10 mouse cellular contexts compared by ENCODE assay signal in the genomic region with DNA sequence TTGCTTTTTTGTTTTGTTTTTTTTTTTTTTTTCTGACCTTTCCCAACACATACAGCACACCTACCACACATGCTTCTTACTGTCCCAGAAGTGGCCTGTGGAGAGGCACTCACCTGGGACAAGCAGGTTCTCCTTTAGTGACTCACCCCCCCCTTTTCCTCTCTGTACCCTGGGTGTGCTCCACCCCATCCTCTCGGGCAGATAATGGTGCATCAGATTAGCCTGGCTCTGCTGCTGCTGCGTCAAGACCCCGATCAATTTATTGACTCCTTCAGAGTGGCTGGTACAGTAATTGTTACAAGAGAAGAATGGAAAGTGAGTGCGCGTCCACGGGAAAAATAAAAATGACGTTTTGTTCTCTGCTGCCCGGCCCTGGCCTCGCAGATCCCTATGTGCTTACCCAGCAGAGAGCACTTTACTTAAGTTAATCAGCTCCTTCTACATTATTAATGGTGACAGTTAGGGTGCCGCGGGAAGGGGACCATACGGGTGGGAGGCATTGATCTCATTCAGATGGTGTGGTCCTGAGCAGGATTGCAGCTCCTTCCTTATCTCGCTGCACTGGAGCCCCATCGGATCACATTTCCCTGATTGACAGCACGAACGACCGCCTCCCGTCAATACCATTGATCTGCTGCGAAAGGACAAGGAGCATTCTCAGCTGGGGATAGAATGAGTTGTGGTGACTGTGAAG.
DNase-seq lines count a peak whose midpoint lies in the region; ATAC-seq lines count a peak whose summit lies in the region.
"Had no signal": no experiment of that assay in that cellular context is flagged by ENCODE, and none has a peak within 500 bp of the region (broad histone marks: within the 10 kb centered on the region; RNA-seq: fewer than 3 reads in every experiment).

No protein-coding gene starts in this region.

- WGBS in forebrain, embryonic 10.5 days: 18% methylated on average over 19 of the region's 19 CpGs
- WGBS in forebrain, embryonic 16.5 days: 22% methylated on average over 19 of the region's 19 CpGs
- WGBS in hindbrain, embryonic 13.5 days: 20% methylated on average over 19 of the region's 19 CpGs
- 19% methylated on average over 19 of the region's 19 CpGs for WGBS in midbrain, embryonic 12.5 days

- no peak overlapping the region for H3K9ac ChIP-seq in forebrain, embryonic 16.5 days (replicated peaks; ENCODE audit: low read depth, low read length)
- no peak overlapping the region for H3K9ac ChIP-seq in hindbrain, embryonic 13.5 days
- no peak overlapping the region for H3K9ac ChIP-seq in midbrain, embryonic 12.5 days (replicated peaks)
- H3K9ac ChIP-seq: intestine, embryonic 15.5 days had no signal

- H3K27me3 ChIP-seq in forebrain, embryonic 10.5 days (ENCODE audit: poor library complexity, severe bottlenecking): peaks cover 66% of the 10 kb centered on the region
- no peaks in the 10 kb centered on the region for H3K27me3 ChIP-seq in forebrain, embryonic 16.5 days (replicated peaks; ENCODE audit: control insufficient read depth, insufficient read depth, low read length)
- no peaks in the 10 kb centered on the region for H3K27me3 ChIP-seq in hindbrain, embryonic 13.5 days
- peaks cover 13% of the 10 kb centered on the region; the same call in 1 of the 2 replicates for H3K27me3 ChIP-seq in midbrain, embryonic 12.5 days
- H3K27me3 ChIP-seq: intestine, embryonic 15.5 days; Patski had no signal

- no peak for ATAC-seq in forebrain, embryonic 16.5 days
- peak; percentile 52; the same call in 1 of the 2 replicates for ATAC-seq in hindbrain, embryonic 13.5 days (ENCODE audit: low FRiP score)
- peak; percentile 66 for ATAC-seq in midbrain, embryonic 12.5 days (ENCODE audit: low FRiP score, low read depth)
- no peak for ATAC-seq in megakaryocyte-erythroid progenitor cell, adult 5-6 weeks (replicated peaks; ENCODE audit: low FRiP score, low TSS enrichment, poor library complexity, severe bottlenecking)
- ATAC-seq: intestine, embryonic 15.5 days; Patski had no signal

- H3K4me1 ChIP-seq in forebrain, embryonic 10.5 days: peaks cover 50% of the 10 kb centered on the region
- peaks cover 3% of the 10 kb centered on the region; the same call in 1 of the 2 replicates for H3K4me1 ChIP-seq in forebrain, embryonic 16.5 days (replicated peaks; ENCODE audit: control insufficient read depth, insufficient read depth, low read length)
- H3K4me1 ChIP-seq in brown adipose tissue, adult 24 weeks (ENCODE audit: control insufficient read depth, insufficient read depth, insufficient read length, low read length): peaks cover 50% of the 10 kb centered on the region
- peaks cover 35% of the 10 kb centered on the region for H3K4me1 ChIP-seq in hindbrain, embryonic 13.5 days (replicated peaks)
- H3K4me1 ChIP-seq in midbrain, embryonic 12.5 days: peaks cover 17% of the 10 kb centered on the region

- no peak for DNase-seq in forebrain, embryonic 10.5 days (ENCODE audit: extremely low spot score, low spot score)
- no peak for DNase-seq in frontal cortex, postnatal 10 days (ENCODE audit: low spot score in 2 of 2)
- no peak for DNase-seq in spleen, postnatal 36 days (ENCODE audit: low spot score in 2 of 2)

- H3K4me2 ChIP-seq in forebrain, embryonic 16.5 days (ENCODE audit: low read length): no peak overlapping the region
- H3K4me2 ChIP-seq in hindbrain, embryonic 13.5 days: peak overlapping the region; percentile 44
- H3K4me2 ChIP-seq in midbrain, embryonic 12.5 days (replicated peaks): peak overlapping the region; percentile 33
- H3K4me2 ChIP-seq: intestine, embryonic 15.5 days had no signal

- no peak overlapping the region for H3K4me3 ChIP-seq in forebrain, embryonic 10.5 days
- no peak overlapping the region for H3K4me3 ChIP-seq in forebrain, embryonic 16.5 days (replicated peaks; ENCODE audit: low read length)
- no peak overlapping the region for H3K4me3 ChIP-seq in brown adipose tissue, adult 24 weeks (ENCODE audit: insufficient read depth, low read depth, low read length)
- H3K4me3 ChIP-seq in hindbrain, embryonic 13.5 days: peak overlapping the region; percentile 19
- H3K4me3 ChIP-seq in midbrain, embryonic 12.5 days: no peak overlapping the region
- H3K4me3 ChIP-seq: intestine, embryonic 15.5 days had no signal

- no peaks in the 10 kb centered on the region for H3K9me3 ChIP-seq in forebrain, embryonic 10.5 days
- no peaks in the 10 kb centered on the region for H3K9me3 ChIP-seq in forebrain, embryonic 16.5 days (ENCODE audit: control insufficient read depth, low read length)
- H3K9me3 ChIP-seq in hindbrain, embryonic 13.5 days: no peaks in the 10 kb centered on the region
- no peaks in the 10 kb centered on the region for H3K9me3 ChIP-seq in midbrain, embryonic 12.5 days
- H3K9me3 ChIP-seq: intestine, embryonic 15.5 days had no signal

- 0 out of 2 replicates have a peak overlapping the region, but pooled peaks have one; percentile 20 for H3K27ac ChIP-seq in forebrain, embryonic 10.5 days
- no peak overlapping the region for H3K27ac ChIP-seq in forebrain, embryonic 16.5 days (ENCODE audit: low read length)
- peak overlapping the region; percentile 68 for H3K27ac ChIP-seq in brown adipose tissue, adult 24 weeks (replicated peaks; ENCODE audit: low read depth, low read length)
- H3K27ac ChIP-seq in hindbrain, embryonic 13.5 days: peak overlapping the region; percentile 10; the same call in 1 of the 2 replicates
- H3K27ac ChIP-seq in midbrain, embryonic 12.5 days (replicated peaks): peak overlapping the region; percentile 70
- H3K27ac ChIP-seq: intestine, embryonic 15.5 days had no signal

- no peaks in the 10 kb centered on the region; the same call in 1 of the 2 replicates for H3K36me3 ChIP-seq in forebrain, embryonic 10.5 days (replicated peaks)
- no peaks in the 10 kb centered on the region for H3K36me3 ChIP-seq in forebrain, embryonic 16.5 days (ENCODE audit: control insufficient read depth, insufficient read depth)
- no peaks in the 10 kb centered on the region for H3K36me3 ChIP-seq in hindbrain, embryonic 13.5 days
- H3K36me3 ChIP-seq in midbrain, embryonic 12.5 days: no peaks in the 10 kb centered on the region
- H3K36me3 ChIP-seq: intestine, embryonic 15.5 days had no signal

Comparison
In these comparisons a context has a peak if more than half of its experiments do, and no peak if none do; other contexts are left out.
1. ATAC-seq: peak in hindbrain, embryonic 13.5 days (single experiment) and midbrain, embryonic 12.5 days (single experiment); none in forebrain, embryonic 16.5 days (single experiment) and megakaryocyte-erythroid progenitor cell, adult 5-6 weeks (single experiment).